Mouse (Mus musculus): ENCODE measurements around the gene Sh2b2. TPM values are rescaled to one million over a fixed set of nuclear protein-coding genes. Genes with fewer than 3 reads are reported as not detected.

Sh2b2 gene
- polyA plus RNA-seq, 1 experiment from 2014 or later = 11.8 TPM

DNA sequence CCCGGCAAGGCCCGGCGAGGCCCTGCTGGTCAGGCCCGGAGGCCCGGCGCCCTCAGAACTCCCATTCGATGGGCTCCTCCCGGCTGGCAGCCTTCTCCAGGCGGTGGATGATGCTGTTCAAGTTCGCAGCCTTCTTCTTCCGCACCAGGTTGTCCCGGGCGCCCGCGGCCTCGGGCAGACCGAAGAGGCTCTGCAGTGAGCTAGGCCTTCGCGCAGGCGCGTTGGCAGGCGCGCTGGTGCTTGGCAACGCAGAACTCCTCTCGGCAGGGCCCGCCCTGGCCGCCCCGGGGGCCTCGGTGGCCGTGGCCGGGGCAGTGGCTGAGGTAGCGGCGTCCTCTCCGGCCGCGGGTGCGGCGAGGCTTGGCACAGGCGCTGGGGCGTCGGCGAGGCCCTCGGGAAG, 28.4 kb upstream of the Sh2b2 start:
- no peaks in the 10 kb centered on the region for H3K27me3 ChIP-seq (ENCODE audit: control insufficient read depth, insufficient read depth, low read length)
- no peak overlapping the region for H3K4me2 ChIP-seq
- DNase-seq (ENCODE audit: low spot score, missing footprints) (no peak), ATAC-seq (ENCODE audit: low FRiP score) (no peak)
- H3K4me3 ChIP-seq (ENCODE audit: low read depth, low read length) = no peak overlapping the region
- H3K9ac ChIP-seq (ENCODE audit: low read length) = no peak overlapping the region
- 92% methylated on average over 41 of the region's 43 CpGs for WGBS
- peaks cover 30% of the 10 kb centered on the region for H3K36me3 ChIP-seq (ENCODE audit: control insufficient read depth, insufficient read depth, low read length)
- no peaks in the 10 kb centered on the region for H3K9me3 ChIP-seq (ENCODE audit: control insufficient read depth, low read length)
- H3K27ac ChIP-seq (ENCODE audit: low read depth, low read length) = no peak overlapping the region
- H3K4me1 ChIP-seq (ENCODE audit: control insufficient read depth, insufficient read depth, low read length) = no peaks in the 10 kb centered on the region

GRCm38 (mm10) chr5:136269937-136270336, 23.6 kb upstream of the Sh2b2 start:
- H3K4me3 ChIP-seq (ENCODE audit: low read depth, low read length) = no peak overlapping the region
- WGBS = 79% methylated on average over 4 of the region's 4 CpGs
- ATAC-seq (ENCODE audit: low FRiP score) (no peak), DNase-seq (ENCODE audit: low spot score, missing footprints) (no peak)
- H3K4me1 ChIP-seq (ENCODE audit: control insufficient read depth, insufficient read depth, low read length) = no peaks in the 10 kb centered on the region
- no peak overlapping the region for H3K4me2 ChIP-seq
- H3K9me3 ChIP-seq (ENCODE audit: control insufficient read depth, low read length) = no peaks in the 10 kb centered on the region
- no peaks in the 10 kb centered on the region for H3K27me3 ChIP-seq (ENCODE audit: control insufficient read depth, insufficient read depth, low read length)
- no peak overlapping the region for H3K27ac ChIP-seq (ENCODE audit: low read depth, low read length)
- H3K36me3 ChIP-seq (ENCODE audit: control insufficient read depth, insufficient read depth, low read length) = peaks cover 5% of the 10 kb centered on the region; the same call in 1 of the 2 replicates
- H3K9ac ChIP-seq (ENCODE audit: low read length) = no peak overlapping the region

- no peak overlapping the region for H3K4me3 ChIP-seq (ENCODE audit: low read depth, low read length)
- no peaks in the 10 kb centered on the region for H3K4me1 ChIP-seq (ENCODE audit: control insufficient read depth, insufficient read depth, low read length)
- 86% methylated on average over 7 of the region's 7 CpGs for WGBS
- H3K27ac ChIP-seq (ENCODE audit: low read depth, low read length) = no peak overlapping the region
- no peak overlapping the region for H3K9ac ChIP-seq (ENCODE audit: low read length)
- no peak for ATAC-seq (ENCODE audit: low FRiP score)
- no peak overlapping the region for H3K4me2 ChIP-seq
- H3K36me3 ChIP-seq (ENCODE audit: control insufficient read depth, insufficient read depth, low read length) = no peaks in the 10 kb centered on the region
- H3K9me3 ChIP-seq (ENCODE audit: control insufficient read depth, low read length) = no peaks in the 10 kb centered on the region
- H3K27me3 ChIP-seq (ENCODE audit: control insufficient read depth, insufficient read depth, low read length) = no peaks in the 10 kb centered on the region
- DNase-seq (ENCODE audit: low spot score, missing footprints) = no peak
Observed at GRCm38 (mm10) chr5:136266077-136266476, 19.7 kb upstream of the Sh2b2 start.

GRCm38 (mm10) chr5:136263342-136263741, 17.0 kb upstream of the Sh2b2 start:
- no peak overlapping the region for H3K9ac ChIP-seq (ENCODE audit: low read length)
- no peak overlapping the region for H3K4me2 ChIP-seq
- H3K36me3 ChIP-seq (ENCODE audit: control insufficient read depth, insufficient read depth, low read length) = no peaks in the 10 kb centered on the region
- DNase-seq (ENCODE audit: low spot score, missing footprints) (no peak), ATAC-seq (ENCODE audit: low FRiP score) (no peak)
- no peak overlapping the region for H3K27ac ChIP-seq (ENCODE audit: low read depth, low read length)
- no peaks in the 10 kb centered on the region for H3K9me3 ChIP-seq (ENCODE audit: control insufficient read depth, low read length)
- H3K27me3 ChIP-seq (ENCODE audit: control insufficient read depth, insufficient read depth, low read length) = no peaks in the 10 kb centered on the region
- no peaks in the 10 kb centered on the region for H3K4me1 ChIP-seq (ENCODE audit: control insufficient read depth, insufficient read depth, low read length)
- WGBS = 88% methylated on average over 4 of the region's 4 CpGs
- no peak overlapping the region for H3K4me3 ChIP-seq (ENCODE audit: low read depth, low read length)

GRCm38 (mm10) chr5:136258919-136259318, 12.6 kb upstream of the Sh2b2 start:
- 40% methylated on average over 6 of the region's 6 CpGs for WGBS
- H3K9ac ChIP-seq (ENCODE audit: low read length) = no peak overlapping the region
- H3K27ac ChIP-seq (ENCODE audit: low read depth, low read length) = no peak overlapping the region
- no peaks in the 10 kb centered on the region for H3K27me3 ChIP-seq (ENCODE audit: control insufficient read depth, insufficient read depth, low read length)
- H3K36me3 ChIP-seq (ENCODE audit: control insufficient read depth, insufficient read depth, low read length) = no peaks in the 10 kb centered on the region
- H3K4me2 ChIP-seq = no peak overlapping the region
- H3K9me3 ChIP-seq (ENCODE audit: control insufficient read depth, low read length) = no peaks in the 10 kb centered on the region
- peak; percentile 95 for DNase-seq (ENCODE audit: low spot score, missing footprints)
- H3K4me3 ChIP-seq (ENCODE audit: low read depth, low read length) = no peak overlapping the region
- H3K4me1 ChIP-seq (ENCODE audit: control insufficient read depth, insufficient read depth, low read length) = no peaks in the 10 kb centered on the region
- ATAC-seq (ENCODE audit: low FRiP score) = peak; percentile 27; the same call in 1 of the 2 replicates

DNA sequence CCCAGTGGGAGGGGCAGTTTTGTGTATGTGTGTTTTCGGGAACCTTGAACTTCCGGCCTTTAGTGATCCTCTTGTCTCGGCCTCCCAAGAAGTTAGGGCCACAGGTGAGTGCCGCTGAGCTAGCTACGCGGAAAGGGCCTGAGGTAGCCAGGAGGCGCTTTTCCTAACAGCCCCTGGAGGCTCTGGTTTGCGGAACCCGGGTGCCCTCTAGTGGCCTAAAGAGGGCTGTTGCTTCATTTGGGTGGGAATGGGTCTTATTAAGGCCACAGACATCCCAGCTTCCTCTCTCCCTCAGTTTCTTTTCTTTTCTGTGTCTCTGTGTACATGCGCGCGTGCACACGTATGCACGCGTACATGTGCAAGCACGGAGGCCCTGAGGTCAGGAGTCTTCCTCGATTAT, 6.5 kb upstream of the Sh2b2 start:
- Histone ChIP-seq H3K36me3 (ENCODE audit: control insufficient read depth, insufficient read depth, low read length) (0 out of 2 replicates have a peak, but pooled peaks cover 3% of the 10 kb centered on the region), H3K9ac (ENCODE audit: low read length) (no peak overlapping the region; the same call in 1 of the 2 replicates), H3K4me2 (no peak overlapping the region), H3K27ac (ENCODE audit: low read depth, low read length) (no peak overlapping the region), H3K27me3 (ENCODE audit: control insufficient read depth, insufficient read depth, low read length) (no peaks in the 10 kb centered on the region), H3K4me1 (ENCODE audit: control insufficient read depth, insufficient read depth, low read length) (no peaks in the 10 kb centered on the region), H3K9me3 (ENCODE audit: control insufficient read depth, low read length) (no peaks in the 10 kb centered on the region), H3K4me3 (ENCODE audit: low read depth, low read length) (no peak overlapping the region)
- peak; percentile 99 for DNase-seq (ENCODE audit: low spot score, missing footprints)
- peak; percentile 48; the same call in 1 of the 2 replicates for ATAC-seq (ENCODE audit: low FRiP score)
- WGBS = 16% methylated on average over 17 of the region's 17 CpGs

GRCm38 (mm10) chr5:136251004-136251403, 4.6 kb upstream of the Sh2b2 start:
- H3K4me2 ChIP-seq = no peak overlapping the region
- H3K9ac ChIP-seq (ENCODE audit: low read length) = no peak overlapping the region
- 47% methylated on average over 7 of the region's 7 CpGs for WGBS

DNA sequence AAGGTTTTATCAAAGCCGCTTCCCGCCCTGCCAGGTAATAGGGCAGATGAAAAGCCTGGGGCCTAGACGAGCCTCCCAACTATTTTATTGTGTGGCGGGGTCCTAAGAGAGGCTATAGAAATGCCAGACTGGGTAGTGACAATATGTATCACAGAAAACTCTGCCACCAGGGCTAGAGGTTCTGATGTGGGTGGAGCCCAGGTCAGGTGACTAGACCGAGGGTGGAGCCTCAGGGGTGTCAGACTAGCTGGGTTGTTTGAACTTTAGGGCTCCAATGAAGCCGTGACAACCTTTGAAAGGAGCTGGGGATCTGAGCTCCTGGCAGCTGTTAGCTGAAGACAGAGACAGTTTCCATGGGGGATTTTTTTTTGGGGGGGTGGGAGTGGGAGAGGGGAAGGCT, 2.1 kb upstream of the Sh2b2 start:
- H3K36me3 ChIP-seq (ENCODE audit: control insufficient read depth, insufficient read depth, low read length) = 0 out of 2 replicates have a peak, but pooled peaks cover 3% of the 10 kb centered on the region
- H3K9me3 ChIP-seq (ENCODE audit: control insufficient read depth, low read length) = no peaks in the 10 kb centered on the region
- H3K4me3 ChIP-seq (ENCODE audit: low read depth, low read length) = no peak overlapping the region
- H3K9ac ChIP-seq (ENCODE audit: low read length) = no peak overlapping the region
- H3K27ac ChIP-seq (ENCODE audit: low read depth, low read length) = no peak overlapping the region
- no peak overlapping the region for H3K4me2 ChIP-seq
- DNase-seq (ENCODE audit: low spot score, missing footprints) = no peak
- 66% methylated on average over 6 of the region's 6 CpGs for WGBS
- ATAC-seq (ENCODE audit: low FRiP score) = no peak
- peaks cover 9% of the 10 kb centered on the region; the same call in 1 of the 2 replicates for H3K4me1 ChIP-seq (ENCODE audit: control insufficient read depth, insufficient read depth, low read length)
- no peaks in the 10 kb centered on the region for H3K27me3 ChIP-seq (ENCODE audit: control insufficient read depth, insufficient read depth, low read length)

More at GRCm38 (mm10) chr5:136251004-136251403, 4.6 kb upstream of the Sh2b2 start:
- DNase-seq (ENCODE audit: low spot score, missing footprints) (no peak), ATAC-seq (ENCODE audit: low FRiP score) (no peak)
- Histone ChIP-seq H3K36me3 (ENCODE audit: control insufficient read depth, insufficient read depth, low read length) (0 out of 2 replicates have a peak, but pooled peaks cover 3% of the 10 kb centered on the region), H3K27ac (ENCODE audit: low read depth, low read length) (no peak overlapping the region), H3K4me1 (ENCODE audit: control insufficient read depth, insufficient read depth, low read length) (no peaks in the 10 kb centered on the region), H3K27me3 (ENCODE audit: control insufficient read depth, insufficient read depth, low read length) (no peaks in the 10 kb centered on the region), H3K9me3 (ENCODE audit: control insufficient read depth, low read length) (no peaks in the 10 kb centered on the region), H3K4me3 (ENCODE audit: low read depth, low read length) (no peak overlapping the region)

DNA sequence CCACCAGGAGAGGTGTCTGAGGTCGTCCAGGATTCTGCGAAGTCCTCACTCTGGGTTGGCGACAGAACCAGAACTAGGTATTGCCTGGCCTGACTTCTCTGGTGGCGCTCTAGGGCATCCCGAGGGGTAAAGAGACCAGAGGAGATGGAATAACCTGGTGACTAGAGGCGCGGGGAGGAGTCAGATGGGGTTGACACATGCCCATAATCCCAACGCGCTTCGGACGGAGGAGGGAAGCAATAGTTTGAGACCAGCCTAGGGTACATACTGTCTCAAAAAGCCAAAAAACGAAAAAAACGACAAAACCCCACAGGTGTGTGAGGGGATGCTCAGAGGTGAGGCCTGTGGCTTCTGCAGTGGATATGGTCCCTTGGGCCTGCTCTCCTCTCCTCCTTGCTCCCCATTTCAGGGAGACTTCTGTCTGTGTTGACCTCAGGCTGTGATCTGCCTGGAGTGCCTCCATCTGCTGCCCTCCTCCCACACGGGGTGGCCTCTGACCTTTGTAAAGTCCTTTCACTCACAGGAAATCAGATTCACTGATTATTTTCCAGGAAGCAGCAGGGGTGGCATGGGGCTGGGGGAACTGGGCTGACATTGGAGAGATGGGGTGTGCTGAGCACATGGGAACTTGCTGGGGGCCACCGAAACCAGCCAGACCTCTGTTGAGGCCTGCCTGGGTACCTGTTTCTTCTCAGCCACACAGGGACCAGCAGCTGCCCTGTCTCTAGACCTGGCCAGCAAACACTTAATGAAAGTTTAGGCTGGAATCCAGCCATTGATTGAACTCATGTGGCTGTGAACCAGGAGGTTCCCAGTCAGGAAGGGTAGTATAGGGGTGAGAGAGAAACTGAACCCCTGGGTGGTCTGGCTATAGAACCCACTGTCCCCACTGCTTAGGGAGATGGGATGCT, 560 bp downstream of the Sh2b2 start:
- Histone ChIP-seq H3K9ac (ENCODE audit: low read length) (peak overlapping the region; percentile 65), H3K4me2 (peak overlapping the region; percentile 90), H3K4me3 (ENCODE audit: low read depth, low read length) (peak overlapping the region; percentile 79), H3K27ac (ENCODE audit: low read depth, low read length) (0 out of 2 replicates have a peak overlapping the region, but pooled peaks have one; percentile 72), H3K9me3 (ENCODE audit: control insufficient read depth, low read length) (no peaks in the 10 kb centered on the region), H3K27me3 (ENCODE audit: control insufficient read depth, insufficient read depth, low read length) (no peaks in the 10 kb centered on the region), H3K36me3 (ENCODE audit: control insufficient read depth, insufficient read depth, low read length) (0 out of 2 replicates have a peak, but pooled peaks cover 3% of the 10 kb centered on the region), H3K4me1 (ENCODE audit: control insufficient read depth, insufficient read depth, low read length) (peaks cover 9% of the 10 kb centered on the region; the same call in 1 of the 2 replicates)
- ATAC-seq (ENCODE audit: low FRiP score) (peak; percentile 5; the same call in 1 of the 2 replicates), DNase-seq (ENCODE audit: low spot score, missing footprints) (peak; percentile 94)
- 9% methylated on average over 15 of the region's 15 CpGs for WGBS

Data from midbrain, embryonic 11.5 days (tissue).